Mouse (Mus musculus) thymus, adult 2 months (tissue): ENCODE results near the gene Pla2g4b.

Experiments
- CTCF ChIP-seq: fragments of 200-500 bp; IDR thresholded peaks from 2 replicates; pipeline ENCODE4 v1.5.1; 2012; ENCODE audit warnings: mild to moderate bottlenecking, control low read depth, low read length, moderate library complexity, borderline replicate concordance; ENCODE audit not compliant: control insufficient read depth, poor library complexity, insufficient read depth; ENCODE audit errors: extremely low read depth
- POLR2A ChIP-seq: fragments of 200-500 bp; IDR thresholded peaks from 2 replicates; pipeline ENCODE4 v1.6.1; 2012; ENCODE audit warnings: mild to moderate bottlenecking, low read length, control low read depth, moderate library complexity; ENCODE audit not compliant: control insufficient read depth, poor library complexity, insufficient read depth; ENCODE audit errors: extremely low read depth

DNA sequence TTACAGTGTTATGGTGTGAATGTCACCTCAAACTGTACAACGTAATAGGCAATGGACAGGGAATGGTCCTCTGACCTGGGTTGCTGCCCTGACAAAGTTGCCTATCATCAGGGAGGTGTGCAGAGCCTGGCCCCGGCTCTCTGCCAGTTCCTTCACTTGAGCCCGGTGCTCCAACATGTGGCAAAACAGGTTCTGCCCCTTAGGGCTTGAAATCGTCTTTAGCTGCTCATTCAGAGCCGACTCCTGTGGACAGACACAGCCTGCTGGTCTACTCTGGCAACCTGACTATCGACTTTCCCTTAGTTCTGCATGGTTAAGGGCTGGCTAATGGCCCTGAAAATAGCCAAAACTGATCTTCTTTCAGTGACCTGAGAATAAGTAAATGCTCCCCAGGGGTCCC lies 27.0 kb downstream of the Pla2g4b start:
- TF ChIP-seq CTCF (no peak), POLR2A (no peak)
